Mouse (Mus musculus) forebrain, embryonic 12.5 days (tissue): ENCODE measurements at regions not wholly inside any gene's neighbourhood (a gene's known extent, or its start where the extent isn't known, plus 50 kb on each side); places are given as distances from the start of the nearest gene placed in this dataset.

Experiments used
- ATAC-seq: fragments of 200-750 bp; cut with Nextera tagmentation; 2 replicates; pipeline ENCODE4 v1.8.0; 2017; ENCODE audit warnings: moderate TSS enrichment; ENCODE audit not compliant: low FRiP score
- H3K27ac ChIP-seq: fragments of 300-500 bp; sonication (generic); 2 replicates; pipeline ENCODE4 v1.5.1; 2016; ENCODE audit warnings: mild to moderate bottlenecking
- H3K27me3 ChIP-seq: fragments of 300-500 bp; sonication (generic); 2 replicates; pipeline ENCODE4 v1.6.1; 2016; ENCODE audit warnings: mild to moderate bottlenecking
- H3K36me3 ChIP-seq: fragments of 300-500 bp; sonication (generic); replicated peaks from 2 replicates; pipeline ENCODE4 v1.6.1; 2016; ENCODE audit warnings: mild to moderate bottlenecking
- H3K4me1 ChIP-seq: fragments of 300-500 bp; sonication (generic); 2 replicates; pipeline ENCODE4 v1.6.1; 2016
- H3K4me2 ChIP-seq: fragments of 300-500 bp; sonication (generic); 2 replicates; pipeline ENCODE4 v1.6.1; 2016; ENCODE audit warnings: mild to moderate bottlenecking, moderate library complexity
- H3K4me3 ChIP-seq: fragments of 300-500 bp; sonication (generic); replicated peaks from 2 replicates; pipeline ENCODE4 v1.5.1; 2016; ENCODE audit warnings: mild to moderate bottlenecking
- H3K9ac ChIP-seq: fragments of 300-500 bp; sonication (generic); 2 replicates; pipeline ENCODE4 v1.6.1; 2016; ENCODE audit warnings: mild to moderate bottlenecking
- H3K9me3 ChIP-seq: fragments of 300-500 bp; sonication (generic); 2 replicates; pipeline ENCODE4 v1.6.1; 2016
- WGBS: fragments of 180-500 bp; shearing (Covaris S2); methylation state at CpG from one replicate; pipeline ENCODE4 v1.1.7; 2016; 5-methylcytosine and 5-hydroxymethylcytosine counted together

DNA sequence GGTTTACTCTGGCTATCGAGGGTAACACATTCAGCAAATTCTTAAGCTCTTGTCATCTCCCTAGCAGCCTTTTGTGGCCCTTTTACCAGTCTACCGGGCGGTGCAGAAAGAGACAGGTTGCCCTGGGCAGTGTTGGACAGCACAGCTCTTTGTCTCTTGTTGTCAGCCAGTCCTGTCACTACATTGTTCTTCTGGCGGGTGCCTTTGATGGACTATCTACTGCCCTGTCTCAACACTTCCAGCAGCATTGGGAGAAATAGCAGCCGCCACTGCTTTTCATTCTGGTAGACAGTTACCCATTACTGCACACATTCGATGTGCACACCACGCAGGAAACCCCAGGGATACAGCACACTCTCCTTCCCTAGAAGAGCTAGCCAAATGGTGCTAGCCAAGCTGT, 132.7 kb upstream of the Gm10181 start:
- no peak overlapping the region for H3K27ac ChIP-seq
- no peaks in the 10 kb centered on the region for H3K9me3 ChIP-seq
- H3K27me3 ChIP-seq = 0 out of 2 replicates have a peak, but pooled peaks cover 5% of the 10 kb centered on the region
- H3K4me3 ChIP-seq = no peak overlapping the region
- H3K4me1 ChIP-seq = peaks cover 6% of the 10 kb centered on the region
- no peak for ATAC-seq
- no peak overlapping the region for H3K9ac ChIP-seq
- no peak overlapping the region for H3K4me2 ChIP-seq
- 22% methylated on average over 7 of the region's 7 CpGs for WGBS
- no peaks in the 10 kb centered on the region for H3K36me3 ChIP-seq

DNA sequence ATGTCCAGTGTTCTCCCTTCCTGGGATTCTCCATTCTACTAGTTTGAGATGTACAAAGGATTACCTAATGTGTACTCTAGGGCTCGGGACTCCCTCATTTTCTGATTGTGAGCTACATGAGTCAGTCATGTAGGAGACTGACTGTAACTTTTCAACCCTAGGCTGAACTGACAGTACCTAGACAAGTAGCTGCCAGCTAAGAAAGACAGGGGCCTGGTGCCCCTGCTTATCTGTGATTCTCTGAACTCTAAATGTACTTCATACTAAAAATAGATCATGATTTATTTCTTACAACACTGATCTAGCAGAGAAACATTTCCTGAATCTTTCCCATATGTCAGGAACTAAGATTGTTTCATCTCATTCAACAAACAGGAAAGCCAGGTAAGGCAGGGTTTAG, 125.9 kb upstream of the Gm10181 start:
- ATAC-seq = no peak
- H3K4me3 ChIP-seq = no peak overlapping the region
- no peak overlapping the region for H3K27ac ChIP-seq
- no peak overlapping the region for H3K4me2 ChIP-seq
- no peaks in the 10 kb centered on the region for H3K36me3 ChIP-seq
- H3K9me3 ChIP-seq = no peaks in the 10 kb centered on the region
- 94% methylated on average over 1 of the region's 1 CpGs for WGBS
- H3K9ac ChIP-seq = no peak overlapping the region
- no peaks in the 10 kb centered on the region for H3K4me1 ChIP-seq
- 0 out of 2 replicates have a peak, but pooled peaks cover 3% of the 10 kb centered on the region for H3K27me3 ChIP-seq

- Histone ChIP-seq H3K4me2 (no peak overlapping the region), H3K36me3 (no peaks in the 10 kb centered on the region), H3K27ac (no peak overlapping the region), H3K9me3 (no peaks in the 10 kb centered on the region), H3K4me3 (no peak overlapping the region), H3K27me3 (0 out of 2 replicates have a peak, but pooled peaks cover 3% of the 10 kb centered on the region), H3K4me1 (no peaks in the 10 kb centered on the region), H3K9ac (no peak overlapping the region)
- WGBS = 77% methylated on average over 10 of the region's 10 CpGs
- ATAC-seq = no peak
These were observed 121.7 kb upstream of the Gm10181 start for GRCm38 (mm10) chr9:24967571-24967970.

DNA sequence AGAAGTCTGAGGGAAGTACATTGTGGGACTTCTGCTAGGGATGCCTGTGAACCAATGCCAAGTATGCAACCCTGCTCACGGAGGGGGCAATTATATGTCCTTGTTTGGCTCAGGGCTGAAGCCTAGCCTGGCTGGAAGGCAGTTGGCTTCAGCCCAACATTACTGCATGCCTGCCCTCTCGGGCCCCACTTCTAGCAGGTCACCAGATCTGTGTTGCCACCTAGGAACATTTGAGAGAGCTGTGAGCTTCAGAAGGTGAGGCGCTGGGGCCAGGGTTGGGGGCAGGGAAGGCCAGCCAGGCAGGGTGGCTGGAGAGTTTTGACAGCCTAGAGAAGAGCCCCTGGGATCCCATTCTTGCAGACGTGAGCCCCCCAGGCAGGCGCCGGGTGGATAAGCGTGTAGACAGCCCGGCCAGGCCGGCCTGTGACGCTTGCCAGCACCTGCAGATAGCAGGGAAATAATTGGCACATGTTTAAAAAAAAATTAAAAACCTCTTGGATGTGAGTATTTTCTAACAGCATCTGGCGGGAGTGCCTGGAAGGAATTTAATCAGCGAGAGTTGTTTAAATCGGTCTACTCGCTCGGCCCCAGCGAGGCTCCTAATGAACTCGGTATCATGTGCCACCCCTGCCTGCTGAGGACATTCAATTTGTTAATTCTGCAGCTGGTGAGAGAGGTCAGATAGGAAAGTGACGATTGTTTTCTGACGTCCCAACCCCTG, 115.0 kb upstream of the Gm10181 start:
- ATAC-seq = peak; percentile 79
- H3K36me3 ChIP-seq = no peaks in the 10 kb centered on the region
- peak overlapping the region; percentile 7; the same call in 1 of the 2 replicates for H3K4me3 ChIP-seq
- peak overlapping the region; percentile 48 for H3K4me2 ChIP-seq
- no peaks in the 10 kb centered on the region for H3K9me3 ChIP-seq
- peaks cover 3% of the 10 kb centered on the region; the same call in 1 of the 2 replicates for H3K27me3 ChIP-seq
- H3K9ac ChIP-seq = 0 out of 2 replicates have a peak overlapping the region, but pooled peaks have one; percentile 12
- peak overlapping the region; percentile 37; the same call in 1 of the 2 replicates for H3K27ac ChIP-seq
- 3% methylated on average over 19 of the region's 19 CpGs for WGBS
- H3K4me1 ChIP-seq = peaks cover 14% of the 10 kb centered on the region

GRCm38 (mm10) chr9:24982796-24983195, 106.4 kb upstream of the Gm10181 start:
- 83% methylated on average over 3 of the region's 3 CpGs for WGBS
- Histone ChIP-seq H3K36me3 (no peaks in the 10 kb centered on the region), H3K4me2 (no peak overlapping the region), H3K27me3 (no peaks in the 10 kb centered on the region), H3K4me1 (no peaks in the 10 kb centered on the region), H3K27ac (no peak overlapping the region), H3K9ac (no peak overlapping the region), H3K4me3 (no peak overlapping the region), H3K9me3 (no peaks in the 10 kb centered on the region)
- no peak for ATAC-seq

DNA sequence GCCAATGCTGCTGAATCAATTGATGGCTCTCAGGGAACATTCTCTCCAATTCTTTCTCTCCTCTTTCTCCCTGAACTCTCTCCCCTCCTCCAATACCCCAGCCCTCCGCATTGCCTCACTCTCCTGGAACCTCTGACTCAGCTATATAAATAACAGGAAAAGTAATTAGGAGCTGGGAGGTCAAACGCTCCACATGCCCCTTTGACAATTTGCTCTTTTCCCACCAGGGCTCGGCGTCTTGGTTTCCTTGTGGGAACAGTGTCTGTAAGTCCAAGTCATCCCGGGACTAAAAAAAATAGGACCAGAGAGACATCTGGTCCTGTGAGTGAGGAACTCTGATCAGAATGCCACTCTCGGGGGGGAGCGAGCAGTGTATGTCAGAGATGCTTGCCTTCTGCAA, 94.7 kb upstream of the Gm10181 start:
- no peak overlapping the region for H3K27ac ChIP-seq
- no peak overlapping the region for H3K4me3 ChIP-seq
- no peak for ATAC-seq
- WGBS = 57% methylated on average over 7 of the region's 7 CpGs
- H3K4me1 ChIP-seq = no peaks in the 10 kb centered on the region
- no peak overlapping the region for H3K9ac ChIP-seq
- H3K36me3 ChIP-seq = no peaks in the 10 kb centered on the region
- no peaks in the 10 kb centered on the region for H3K27me3 ChIP-seq
- no peak overlapping the region for H3K4me2 ChIP-seq
- no peaks in the 10 kb centered on the region for H3K9me3 ChIP-seq

GRCm38 (mm10) chr9:25021095-25021691, 68.0 kb upstream of the Gm10181 start:
- ATAC-seq = no peak
- no peak overlapping the region for H3K27ac ChIP-seq
- 82% methylated on average over 4 of the region's 4 CpGs for WGBS

GRCm38 (mm10) chr9:25022439-25022838, 66.8 kb upstream of the Gm10181 start:
- Histone ChIP-seq H3K4me1 (no peaks in the 10 kb centered on the region), H3K4me3 (no peak overlapping the region), H3K9me3 (no peaks in the 10 kb centered on the region), H3K36me3 (no peaks in the 10 kb centered on the region), H3K27me3 (no peaks in the 10 kb centered on the region), H3K4me2 (no peak overlapping the region), H3K27ac (no peak overlapping the region), H3K9ac (no peak overlapping the region)
- ATAC-seq = no peak
- 85% methylated on average over 4 of the region's 4 CpGs for WGBS

More at GRCm38 (mm10) chr9:25021095-25021691, 68.0 kb upstream of the Gm10181 start:
- Histone ChIP-seq H3K27me3 (no peaks in the 10 kb centered on the region), H3K9ac (no peak overlapping the region), H3K4me1 (no peaks in the 10 kb centered on the region), H3K36me3 (no peaks in the 10 kb centered on the region), H3K4me2 (no peak overlapping the region), H3K4me3 (no peak overlapping the region), H3K9me3 (no peaks in the 10 kb centered on the region)

- H3K9me3 ChIP-seq = no peaks in the 10 kb centered on the region
- WGBS = 48% methylated on average over 4 of the region's 4 CpGs
- no peak for ATAC-seq
These were observed 64.7 kb upstream of the Gm10181 start for GRCm38 (mm10) chr9:25024486-25024885.

DNA sequence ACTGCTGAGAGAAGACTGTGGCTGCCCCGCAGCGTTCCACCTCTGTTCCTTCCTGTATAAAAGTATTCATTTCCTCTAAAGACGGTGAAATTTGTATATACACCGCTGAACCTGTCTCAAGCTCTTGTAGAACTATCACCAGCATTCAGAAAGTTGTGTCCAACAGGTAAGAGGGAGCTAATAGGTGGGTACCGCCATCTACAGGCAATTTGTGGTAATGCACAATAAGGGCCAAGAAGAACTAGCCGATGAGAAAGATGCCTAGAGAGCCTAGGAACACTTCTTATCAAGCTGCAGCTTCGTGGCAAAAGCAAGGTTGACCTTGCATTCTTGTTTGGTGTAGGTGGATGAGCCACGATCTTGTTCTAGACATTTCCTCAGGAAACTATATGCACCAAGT, 61.6 kb upstream of the Gm10181 start:
- H3K4me1 ChIP-seq = no peaks in the 10 kb centered on the region
- 9% methylated on average over 8 of the region's 8 CpGs for WGBS
- peak; percentile 36; the same call in 1 of the 2 replicates for ATAC-seq

More at GRCm38 (mm10) chr9:25024486-25024885, 64.7 kb upstream of the Gm10181 start:
- Histone ChIP-seq H3K27me3 (peaks cover 2% of the 10 kb centered on the region; the same call in 1 of the 2 replicates), H3K9ac (no peak overlapping the region), H3K4me2 (no peak overlapping the region), H3K36me3 (no peaks in the 10 kb centered on the region), H3K4me1 (no peaks in the 10 kb centered on the region), H3K27ac (no peak overlapping the region), H3K4me3 (no peak overlapping the region)

GRCm38 (mm10) chr9:25028305-25028704, 60.9 kb upstream of the Gm10181 start:
- Histone ChIP-seq H3K9me3 (no peaks in the 10 kb centered on the region), H3K9ac (no peak overlapping the region), H3K4me2 (no peak overlapping the region), H3K4me3 (no peak overlapping the region), H3K36me3 (no peaks in the 10 kb centered on the region), H3K4me1 (no peaks in the 10 kb centered on the region), H3K27ac (no peak overlapping the region), H3K27me3 (peaks cover 3% of the 10 kb centered on the region; the same call in 1 of the 2 replicates)
- ATAC-seq = no peak
- 78% methylated on average over 6 of the region's 6 CpGs for WGBS

More for the DNA sequence above, 61.6 kb upstream of the Gm10181 start:
- Histone ChIP-seq H3K36me3 (no peaks in the 10 kb centered on the region), H3K4me3 (no peak overlapping the region), H3K9ac (no peak overlapping the region), H3K27ac (no peak overlapping the region), H3K27me3 (peaks cover 3% of the 10 kb centered on the region; the same call in 1 of the 2 replicates), H3K9me3 (no peaks in the 10 kb centered on the region), H3K4me2 (no peak overlapping the region)

DNA sequence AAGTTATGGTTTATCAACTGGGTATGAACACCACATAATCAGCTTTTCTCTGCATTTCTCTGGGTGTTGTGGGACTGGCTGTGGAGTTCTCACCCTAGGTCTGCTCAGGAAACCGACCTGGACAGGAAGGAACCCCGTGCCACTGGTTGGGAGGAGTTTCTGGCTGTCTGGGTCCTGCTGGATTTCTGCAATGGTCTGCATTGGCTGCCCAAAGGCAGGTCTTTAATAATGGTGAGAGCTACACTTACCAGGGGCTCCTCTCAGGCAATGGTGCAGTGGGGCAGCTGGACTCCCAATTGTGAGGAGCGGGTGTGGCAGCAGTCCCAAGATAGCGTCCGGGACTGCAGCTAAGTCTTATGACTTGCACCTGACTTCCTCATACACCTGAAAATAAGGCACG, 57.8 kb upstream of the Gm10181 start:
- Histone ChIP-seq H3K9ac (no peak overlapping the region), H3K36me3 (no peaks in the 10 kb centered on the region), H3K4me1 (no peaks in the 10 kb centered on the region), H3K4me3 (no peak overlapping the region), H3K4me2 (no peak overlapping the region), H3K9me3 (no peaks in the 10 kb centered on the region), H3K27me3 (peaks cover 3% of the 10 kb centered on the region; the same call in 1 of the 2 replicates), H3K27ac (no peak overlapping the region)
- WGBS = 88% methylated on average over 6 of the region's 6 CpGs
- no peak for ATAC-seq
